Mouse (Mus musculus): Measurements from ENCODE around the gene Cd300a. TPM values are rescaled to one million over a fixed set of nuclear protein-coding genes. Genes with fewer than 3 reads are reported as not detected.
A peak's percentile ranks its signal among the peaks of the same experiment; 100 is the strongest.

The Cd300a gene
- total and polyA plus RNA-seq, 3 experiments = 0.58 TPM; not detected in 2

DNA sequence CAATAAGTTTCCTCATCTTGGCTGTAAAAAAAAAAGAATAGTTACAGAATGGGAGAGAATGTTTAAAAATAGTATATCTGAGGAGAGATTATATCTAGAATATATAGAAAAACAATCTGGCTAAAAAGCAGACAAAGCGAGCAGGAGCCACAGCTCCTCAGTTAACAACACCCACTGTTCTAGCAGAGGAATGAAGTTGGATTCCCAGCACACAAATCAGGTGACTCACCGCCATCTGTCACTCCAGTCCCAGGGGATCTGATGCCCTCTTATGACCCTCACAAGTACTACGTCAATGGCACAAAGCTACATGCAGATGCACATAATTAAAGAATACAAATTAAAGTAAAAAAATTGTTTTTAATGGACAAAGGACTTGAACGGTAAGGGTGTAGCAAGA is 32.6 kb downstream of the Cd300a start:
- Histone ChIP-seq H3K27ac (ENCODE audit: control insufficient read depth, low read depth, low read length) (no peak overlapping the region), H3K9me3 (replicated peaks; ENCODE audit: insufficient read depth, low read length) (no peaks in the 10 kb centered on the region), H3K79me2 (ENCODE audit: control insufficient read depth, insufficient read depth, low read length, poor library complexity) (no peaks in the 10 kb centered on the region), H3K36me3 (ENCODE audit: control insufficient read depth in 1 of 2, insufficient read depth in 2 of 2, low read length in 2 of 2) (no peaks in the 10 kb centered on the region), H3K27me3 (ENCODE audit: control insufficient read depth in 1 of 2, insufficient read depth in 2 of 2, low read length in 2 of 2) (no peaks in the 10 kb centered on the region), H3K9ac (ENCODE audit: control insufficient read depth, low read depth, low read length, poor library complexity, severe bottlenecking) (no peak overlapping the region), H3K4me3 (ENCODE audit: control insufficient read depth in 1 of 2, insufficient read depth in 1 of 2, low read depth in 2 of 2, low read length in 2 of 2) (no peak overlapping the region), H3K4me1 (ENCODE audit: control insufficient read depth in 1 of 2, insufficient read depth in 2 of 2, low read length in 2 of 2) (no peaks in the 10 kb centered on the region)
- TF ChIP-seq EP300 (IDR thresholded peaks at IDR 0.05; ENCODE audit: low read depth in 1 of 2, low read length in 2 of 2) (no peak), ZKSCAN1 (IDR thresholded peaks at IDR 0.05; ENCODE audit: low read depth, low read length) (no peak), ELF1 (IDR thresholded peaks at IDR 0.05; ENCODE audit: low read depth, low read length) (no peak)
- no peak for DNase-seq (ENCODE audit: low read depth, low spot score)

- Histone ChIP-seq H3K4me1 (ENCODE audit: control insufficient read depth in 1 of 2, insufficient read depth in 2 of 2, low read length in 2 of 2) (no peaks in the 10 kb centered on the region), H3K36me3 (ENCODE audit: control insufficient read depth in 1 of 2, insufficient read depth in 2 of 2, low read length in 2 of 2) (no peaks in the 10 kb centered on the region), H3K79me2 (ENCODE audit: control insufficient read depth, insufficient read depth, low read length, poor library complexity) (no peaks in the 10 kb centered on the region), H3K9me3 (replicated peaks; ENCODE audit: insufficient read depth, low read length) (no peaks in the 10 kb centered on the region), H3K4me3 (ENCODE audit: control insufficient read depth in 1 of 2, insufficient read depth in 1 of 2, low read depth in 2 of 2, low read length in 2 of 2) (no peak overlapping the region), H3K9ac (ENCODE audit: control insufficient read depth, low read depth, low read length, poor library complexity, severe bottlenecking) (no peak overlapping the region), H3K27ac (ENCODE audit: control insufficient read depth, low read depth, low read length) (no peak overlapping the region), H3K27me3 (ENCODE audit: control insufficient read depth in 1 of 2, insufficient read depth in 2 of 2, low read length in 2 of 2) (no peaks in the 10 kb centered on the region)
- TF ChIP-seq CTCF (IDR thresholded peaks at IDR 0.05 in 2 of 3, conservative IDR thresholded peaks at IDR 0.05 in 1 of 3; ENCODE audit: control insufficient read depth in 1 of 3, insufficient read depth in 1 of 3, low read depth in 2 of 3, low read length in 3 of 3, poor library complexity in 1 of 3, severe bottlenecking in 1 of 3) (peak; percentile 31 to 39 (median 31)), ELF1 (IDR thresholded peaks at IDR 0.05; ENCODE audit: low read depth, low read length) (no peak)
- peak; percentile 13 for DNase-seq (ENCODE audit: low read depth, low spot score)
Measured at GRCm38 (mm10) chr11:114923961-114924360, 34.1 kb downstream of the Cd300a start.

DNA sequence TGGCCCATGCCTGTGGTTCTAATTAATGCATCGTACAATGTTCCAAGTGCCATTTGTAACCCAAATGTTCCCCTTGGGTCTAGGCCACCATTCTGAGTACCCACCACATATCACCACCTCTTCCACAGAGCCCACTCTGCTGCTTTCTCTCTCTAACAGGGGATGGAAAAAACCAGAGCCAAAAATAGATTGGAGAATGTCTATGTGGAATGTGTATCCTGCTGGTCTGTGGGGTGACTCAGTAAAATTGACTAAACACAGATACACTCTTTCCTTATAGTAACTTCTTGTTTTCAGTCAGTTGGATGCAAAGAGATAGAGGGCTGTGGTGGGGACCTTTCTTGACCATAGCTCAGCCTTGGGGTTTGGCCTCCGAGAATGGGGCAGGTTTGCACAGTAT is 39.7 kb downstream of the Cd300a start:
- Histone ChIP-seq H3K4me3 (ENCODE audit: control insufficient read depth in 1 of 2, insufficient read depth in 1 of 2, low read depth in 2 of 2, low read length in 2 of 2) (no peak overlapping the region), H3K36me3 (ENCODE audit: control insufficient read depth in 1 of 2, insufficient read depth in 2 of 2, low read length in 2 of 2) (no peaks in the 10 kb centered on the region), H3K9ac (ENCODE audit: control insufficient read depth, low read depth, low read length, poor library complexity, severe bottlenecking) (no peak overlapping the region), H3K27ac (ENCODE audit: control insufficient read depth, low read depth, low read length) (no peak overlapping the region), H3K9me3 (replicated peaks; ENCODE audit: insufficient read depth, low read length) (no peaks in the 10 kb centered on the region), H3K27me3 (ENCODE audit: control insufficient read depth in 1 of 2, insufficient read depth in 2 of 2, low read length in 2 of 2) (no peaks in the 10 kb centered on the region), H3K79me2 (ENCODE audit: control insufficient read depth, insufficient read depth, low read length, poor library complexity) (no peaks in the 10 kb centered on the region), H3K4me1 (ENCODE audit: control insufficient read depth in 1 of 2, insufficient read depth in 2 of 2, low read length in 2 of 2) (no peaks in the 10 kb centered on the region)
- TF ChIP-seq USF1 (IDR thresholded peaks at IDR 0.05; ENCODE audit: low read depth, low read length) = no peak
- TF ChIP-seq USF2 (IDR thresholded peaks at IDR 0.05; ENCODE audit: borderline replicate concordance in 1 of 2, insufficient read depth in 1 of 2, low read depth in 1 of 2, low read length in 2 of 2) = no peak
- no peak for TF ChIP-seq HCFC1 (IDR thresholded peaks at IDR 0.05; ENCODE audit: low read depth, low read length)
- TF ChIP-seq RCOR1 (IDR thresholded peaks at IDR 0.05; ENCODE audit: low read depth, low read length) = no peak
- TF ChIP-seq MYB (IDR thresholded peaks at IDR 0.05; ENCODE audit: low read depth, low read length) = no peak
- TF ChIP-seq ZKSCAN1 (IDR thresholded peaks at IDR 0.05; ENCODE audit: low read depth, low read length) = no peak
- no peak for TF ChIP-seq JUND (IDR thresholded peaks at IDR 0.05; ENCODE audit: low read depth, low read length)
- no peak for TF ChIP-seq E2F4 (IDR thresholded peaks at IDR 0.05; ENCODE audit: borderline replicate concordance, low read depth, low read length)
- TF ChIP-seq MAFK (IDR thresholded peaks at IDR 0.05; ENCODE audit: borderline replicate concordance, low read depth, low read length) = no peak
- TF ChIP-seq MYC (IDR thresholded peaks at IDR 0.05; ENCODE audit: low read depth, low read length) = no peak
- no peak for TF ChIP-seq EP300 (IDR thresholded peaks at IDR 0.05; ENCODE audit: low read depth in 1 of 2, low read length in 2 of 2)
- no peak for TF ChIP-seq NRF1 (IDR thresholded peaks at IDR 0.05; ENCODE audit: insufficient read depth, low read depth, low read length, poor library complexity, severe bottlenecking)
- TF ChIP-seq RAD21 (IDR thresholded peaks at IDR 0.05; ENCODE audit: low read depth, low read length) = no peak
- no peak for TF ChIP-seq CHD1 (IDR thresholded peaks at IDR 0.05; ENCODE audit: low read depth, low read length)
- no peak for DNase-seq (ENCODE audit: low read depth, low spot score)
